Mouse (Mus musculus) erythroblast, adult 5-6 weeks (primary cell): ENCODE data around the gene Tsen54. TPM values are rescaled to one million over a fixed set of nuclear protein-coding genes. Genes with fewer than 3 reads are reported as not detected.

Source experiments
- ATAC-seq: replicated peaks from 2 replicates; pipeline ENCODE4 v1.8.0; 2016; ENCODE audit warnings: moderate number of reproducible peaks, mild to moderate bottlenecking, moderate TSS enrichment, inconsistent platforms; ENCODE audit not compliant: poor library complexity, low FRiP score, severe bottlenecking
- total RNA-seq, 2 experiments: library from RNA; stranded (forward) in 1 of 2; stranded (reverse) in 1 of 2; fragments of 150-400 nt in 1 of 2; fragments of 200-764, 138-1000 nt in 1 of 2; gene quantifications; 2 replicates each; pipeline versions ENCODE4 v1.2.3 to v1.2.4; 2015 to 2017; ENCODE audit warnings: low replicate concordance in 2 of 2

Gene Tsen54
- total RNA-seq, 2 experiments from 2014 or later, result 2.2 to 5.6 TPM

GRCm38 (mm10) chr11:115824813-115825212, 10.3 kb downstream of the Tsen54 start:
- no peak for ATAC-seq

GRCm38 (mm10) chr11:115826487-115826886, 12.0 kb downstream of the Tsen54 start:
- no peak for ATAC-seq

GRCm38 (mm10) chr11:115827624-115828023, 13.1 kb downstream of the Tsen54 start:
- ATAC-seq, result no peak

GRCm38 (mm10) chr11:115829036-115829435, 14.5 kb downstream of the Tsen54 start:
- no peak for ATAC-seq

GRCm38 (mm10) chr11:115830550-115831325, 16.2 kb downstream of the Tsen54 start:
- ATAC-seq, result no peak

- no peak for ATAC-seq
Observed at GRCm38 (mm10) chr11:115831518-115831917, 17.0 kb downstream of the Tsen54 start.

GRCm38 (mm10) chr11:115832064-115832463, 17.5 kb downstream of the Tsen54 start:
- ATAC-seq, result no peak

- no peak for ATAC-seq
Observed at GRCm38 (mm10) chr11:115832523-115832922, 18.0 kb downstream of the Tsen54 start.

- no peak for ATAC-seq
Observed at GRCm38 (mm10) chr11:115833021-115833513, 18.5 kb downstream of the Tsen54 start.

- ATAC-seq, result no peak
Observed at GRCm38 (mm10) chr11:115834033-115834432, 19.5 kb downstream of the Tsen54 start.

GRCm38 (mm10) chr11:115836656-115837395, 22.3 kb downstream of the Tsen54 start:
- ATAC-seq, result no peak

- ATAC-seq, result no peak
Observed at GRCm38 (mm10) chr11:115837606-115838345, 23.3 kb downstream of the Tsen54 start.

- ATAC-seq, result no peak
Observed at GRCm38 (mm10) chr11:115838895-115839311, 24.4 kb downstream of the Tsen54 start.

GRCm38 (mm10) chr11:115839732-115840131, 25.2 kb downstream of the Tsen54 start:
- ATAC-seq, result no peak

- ATAC-seq, result no peak
Observed at GRCm38 (mm10) chr11:115841044-115841443, 26.5 kb downstream of the Tsen54 start.

- ATAC-seq, result peak; percentile 91
Observed at GRCm38 (mm10) chr11:115841961-115842550, 27.5 kb downstream of the Tsen54 start.

- no peak for ATAC-seq
Observed at GRCm38 (mm10) chr11:115843141-115843890, 28.8 kb downstream of the Tsen54 start.

GRCm38 (mm10) chr11:115843891-115844239, 29.3 kb downstream of the Tsen54 start:
- no peak for ATAC-seq

- ATAC-seq, result no peak
Observed at GRCm38 (mm10) chr11:115844240-115844639, 29.7 kb downstream of the Tsen54 start.
